Mouse (Mus musculus): ENCODE measurements at regions not wholly inside any gene's neighbourhood (a gene's known extent, or its start where the extent isn't known, plus 50 kb on each side); places are given as distances from the start of the nearest gene placed in this dataset.

DNA sequence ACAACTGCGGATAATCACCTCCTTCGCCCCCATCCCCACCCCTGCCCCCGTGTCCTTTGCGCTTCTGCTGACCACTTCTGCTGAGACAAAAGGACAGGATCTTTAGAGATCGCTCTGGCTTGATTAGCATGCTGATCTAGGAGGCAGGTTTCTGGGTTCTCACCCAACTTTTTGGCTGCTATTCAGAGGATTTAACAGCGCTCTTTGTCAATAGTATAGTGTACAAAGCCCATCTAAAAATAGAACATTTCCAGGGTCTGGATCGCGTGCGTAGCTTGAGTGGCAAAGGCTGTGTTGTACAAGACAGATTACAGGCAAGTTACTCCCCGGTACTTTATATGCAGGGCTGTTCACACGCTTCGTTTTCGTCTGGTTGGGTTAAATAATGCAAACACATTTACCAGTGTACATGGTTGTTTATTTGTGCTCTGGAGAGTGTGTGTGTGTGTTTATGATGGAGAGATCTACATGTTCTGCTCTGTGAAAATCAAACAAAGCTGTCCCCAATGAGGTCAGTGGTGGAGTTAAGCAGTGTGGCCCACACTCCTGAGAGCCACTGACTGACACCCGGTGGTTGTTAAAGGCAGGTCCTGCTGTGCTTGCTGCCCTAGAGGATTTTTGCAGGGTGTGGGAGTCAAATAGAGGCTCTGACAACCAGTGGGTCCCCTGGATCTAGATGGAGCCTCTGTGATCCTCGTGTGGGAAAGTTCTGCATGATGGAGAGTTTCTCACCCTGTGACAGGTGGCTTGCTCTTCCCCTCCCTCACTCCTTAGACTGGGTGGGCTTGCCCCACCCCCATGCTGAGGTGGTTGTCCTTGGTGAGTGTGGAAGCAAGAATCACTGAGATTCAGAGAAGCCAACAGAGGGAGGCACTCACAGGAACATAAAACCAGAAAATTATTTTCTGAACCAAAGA is 146.5 kb upstream of the Jade1 start:
- peak; percentile 10 to 29 for DNase-seq

DNA sequence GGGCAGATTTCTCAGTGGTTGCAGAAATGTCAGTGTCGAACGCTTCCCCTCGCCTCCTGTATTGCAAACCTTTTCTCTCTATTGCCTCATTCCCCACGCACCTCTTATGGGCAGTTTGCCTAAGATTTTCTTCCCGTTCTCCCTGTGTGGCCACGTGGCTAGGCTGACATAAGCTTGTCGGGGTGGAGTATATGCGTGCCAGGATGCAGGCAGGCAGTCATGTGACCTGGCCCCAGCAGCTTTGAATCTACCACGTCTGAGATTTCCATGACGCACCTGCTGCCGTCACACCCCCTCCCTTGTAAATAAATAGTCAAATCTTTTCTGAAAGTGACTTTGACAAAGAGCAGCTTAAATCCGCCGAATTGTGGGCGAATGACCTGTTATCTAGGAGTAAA is 147.1 kb upstream of the Jade1 start:
- DNase-seq = peak; percentile 56 to 64

DNA sequence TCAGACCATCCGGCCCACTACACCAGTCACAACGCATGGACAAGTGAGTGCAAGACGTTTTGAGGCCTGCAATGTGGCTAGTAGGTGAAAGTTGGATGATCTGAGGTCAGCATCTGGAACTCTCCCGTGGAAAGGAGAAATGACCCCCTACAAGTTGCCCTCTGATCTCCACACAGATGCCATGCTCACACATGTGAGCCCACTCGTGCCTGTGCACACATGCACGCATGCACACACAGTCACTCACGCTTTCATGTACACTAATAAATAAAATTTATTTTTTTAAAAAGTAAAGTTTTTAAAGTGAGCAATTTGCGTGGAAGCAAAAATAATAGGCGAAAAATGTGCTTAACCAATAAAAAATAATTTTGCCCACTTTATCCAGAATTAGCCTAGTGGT is 147.5 kb upstream of the Jade1 start:
- DNase-seq = peak in 1 of 2 experiments; percentile 5

DNA sequence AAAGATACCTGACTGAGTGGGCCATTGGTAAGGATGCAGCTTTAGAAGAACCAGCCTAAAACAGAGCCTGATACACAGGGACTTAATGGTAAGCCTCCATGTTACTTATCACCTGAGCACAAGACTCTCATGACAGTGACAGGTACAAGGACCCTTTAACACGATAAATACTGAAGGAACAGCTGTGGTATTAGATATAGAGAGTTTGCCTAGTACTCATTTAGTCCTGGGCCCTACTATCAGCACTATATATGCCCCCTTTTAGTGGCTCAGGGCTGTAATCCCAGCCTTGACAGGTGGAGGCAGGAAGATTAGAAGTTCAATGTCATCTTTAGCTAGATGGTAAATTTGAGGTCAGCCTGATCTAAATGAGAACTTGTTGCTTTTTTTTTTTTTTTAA is 148.0 kb upstream of the Jade1 start:
- no peak for DNase-seq

DNA sequence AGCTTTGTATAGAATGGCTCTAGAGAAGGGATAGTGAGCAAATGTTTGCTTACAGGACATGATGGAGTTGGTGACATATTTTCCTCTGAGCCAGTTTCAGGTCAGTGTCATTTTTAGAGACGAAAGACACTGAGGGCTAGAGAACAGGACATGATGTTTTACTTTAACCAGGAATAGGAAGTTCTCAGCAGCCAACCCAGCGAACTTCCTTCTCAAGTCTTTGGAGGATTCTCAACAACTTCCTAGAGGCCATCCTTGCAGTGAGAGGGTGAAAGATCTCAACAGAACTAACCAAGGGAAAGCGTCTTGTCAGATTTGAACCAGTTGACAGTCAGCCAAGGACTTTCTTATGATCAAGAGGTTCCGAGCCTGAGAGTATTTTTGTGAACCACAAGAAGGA is 153.7 kb upstream of the Jade1 start:
- no peak for DNase-seq

DNA sequence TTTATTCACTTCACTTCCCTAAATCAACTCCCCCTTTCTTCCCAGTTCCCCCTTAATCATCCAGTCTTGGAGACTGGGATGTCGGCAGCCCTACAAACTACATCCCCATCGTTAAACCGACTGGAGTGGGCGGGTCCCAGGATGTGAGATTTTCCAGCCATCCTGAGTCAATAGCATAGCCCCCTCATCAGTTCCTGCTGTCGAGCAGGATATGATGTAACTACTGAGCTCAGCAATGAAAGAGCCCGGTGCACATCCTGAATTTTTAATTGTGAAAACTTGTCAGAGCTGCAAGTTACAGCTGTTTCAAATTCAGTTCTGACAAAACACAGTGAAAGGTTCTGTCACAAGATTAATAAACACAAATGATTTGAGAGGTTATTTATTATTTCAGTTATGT is 165.7 kb upstream of the Jade1 start:
- DNase-seq = no peak

DNA sequence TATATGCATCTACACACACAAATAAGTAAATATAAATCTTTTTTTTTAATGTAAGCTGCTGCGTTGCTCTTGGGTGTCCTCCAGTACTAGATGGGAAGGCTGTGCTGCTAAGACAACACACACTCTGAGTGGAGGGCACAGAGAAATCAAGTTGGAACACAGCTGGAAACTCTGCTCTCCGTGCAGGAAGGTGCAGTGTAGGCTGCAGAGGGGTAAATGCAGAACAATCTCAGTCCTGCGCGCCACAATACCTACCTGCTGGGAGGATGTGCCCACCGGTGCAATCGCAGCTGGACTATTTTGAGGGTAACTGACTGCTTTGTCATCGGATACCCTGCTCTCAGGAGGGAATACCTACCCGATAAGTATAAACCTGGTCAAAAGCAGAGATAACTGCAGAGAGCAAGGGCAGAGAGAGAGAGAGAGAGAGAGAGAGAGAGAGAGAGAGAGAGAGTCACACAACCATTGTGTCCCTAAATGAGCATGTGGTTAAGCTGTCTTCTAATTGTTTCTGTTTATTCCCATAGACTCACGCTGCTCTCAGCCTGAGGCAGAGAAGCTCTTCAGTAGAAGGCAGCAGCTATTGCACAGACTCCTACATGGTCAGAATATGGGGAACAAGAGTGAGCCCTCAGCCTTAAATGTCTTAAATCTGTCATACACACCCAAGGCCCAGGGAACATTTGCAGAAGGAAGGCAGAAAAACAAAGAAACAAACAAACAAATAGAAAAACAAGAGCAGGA is 167.9 kb upstream of the Jade1 start:
- no peak for DNase-seq

DNA sequence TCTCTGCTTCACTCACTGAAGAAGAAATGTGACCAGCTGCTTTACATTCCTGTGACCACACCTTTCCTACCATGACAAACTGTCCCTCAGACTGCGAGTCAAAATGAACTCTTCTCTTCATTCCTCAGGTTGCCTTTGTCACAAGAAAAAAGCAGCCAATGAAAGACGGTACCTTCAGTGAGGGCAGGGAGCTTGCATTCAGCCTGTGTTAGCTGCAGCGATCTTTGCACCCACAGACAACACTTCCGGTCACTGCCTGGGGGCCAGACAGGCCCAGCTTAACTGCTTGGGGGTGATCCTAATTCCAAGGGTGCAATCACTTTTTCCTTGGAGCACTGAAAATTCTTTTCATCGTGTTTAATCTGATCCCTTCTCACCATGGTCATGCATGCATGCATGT is 169.2 kb upstream of the Jade1 start:
- DNase-seq = no peak

DNA sequence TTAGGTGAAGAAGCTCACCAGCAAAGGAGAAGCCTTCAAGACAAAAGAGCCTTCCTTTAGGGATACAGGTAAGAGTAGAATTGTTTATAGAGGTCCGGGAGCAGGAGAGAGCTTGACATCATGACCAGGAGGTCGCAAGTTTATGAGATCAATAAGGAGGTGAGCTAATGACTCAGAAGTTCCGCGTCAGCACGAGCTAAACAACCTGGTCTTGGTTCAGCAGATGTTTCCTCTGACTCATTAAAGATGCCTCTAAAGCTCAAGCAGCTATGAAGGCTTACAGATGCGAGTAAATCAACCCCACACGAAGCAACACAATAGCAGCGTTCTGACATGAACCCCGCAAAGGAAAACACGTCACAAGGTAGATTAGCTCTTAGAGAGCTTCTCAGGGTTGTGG is 171.1 kb upstream of the Jade1 start:
- no peak for DNase-seq

DNA sequence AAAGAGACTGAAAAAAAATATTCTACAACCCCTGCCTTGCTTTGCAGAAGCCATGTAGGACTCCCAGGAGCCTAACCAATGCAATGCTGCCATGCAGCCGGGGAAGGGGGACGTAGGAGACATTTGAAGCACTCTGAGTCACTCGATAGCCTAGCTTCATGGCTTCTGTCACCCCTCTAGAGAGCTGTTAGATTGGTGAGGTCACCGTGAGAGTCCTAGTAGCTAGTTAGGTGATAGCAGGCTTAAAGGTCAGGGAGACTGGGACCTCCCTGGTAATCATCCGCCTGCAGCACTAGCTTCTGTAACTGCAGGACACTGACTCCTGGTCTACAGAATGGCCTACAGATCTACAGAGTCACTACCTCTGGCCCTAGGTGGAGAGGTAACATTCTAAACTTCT is 177.0 kb upstream of the Jade1 start:
- no peak for DNase-seq

DNA sequence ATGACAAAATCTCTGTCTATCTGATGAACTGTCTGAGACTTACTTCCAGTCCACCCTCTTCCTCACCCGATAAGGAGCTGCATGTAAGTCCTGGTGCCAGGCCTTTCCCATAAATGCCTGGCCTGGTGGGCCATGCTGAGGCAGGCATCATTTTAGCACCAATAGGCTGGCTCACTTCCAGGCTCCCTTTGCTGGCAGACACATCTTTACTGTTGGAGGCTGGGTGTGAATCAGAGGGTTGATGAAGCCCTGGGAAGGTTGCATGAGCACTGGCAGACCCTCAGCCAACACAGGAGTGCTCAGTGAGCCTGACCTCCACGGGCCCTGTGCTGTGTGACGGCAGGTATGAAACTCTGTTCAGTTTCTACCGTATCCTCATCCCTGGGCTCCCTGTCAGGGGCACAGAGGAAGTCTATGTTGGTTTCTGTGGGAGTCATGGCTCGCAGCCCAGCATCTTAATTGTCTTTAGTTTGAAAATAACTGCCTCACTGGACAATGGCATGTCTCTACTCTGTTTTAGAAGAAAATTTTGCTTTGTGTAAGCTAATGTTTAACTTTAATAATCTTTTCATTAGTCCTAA is 177.6 kb upstream of the Jade1 start:
- DNase-seq = peak; percentile 69 to 70

DNA sequence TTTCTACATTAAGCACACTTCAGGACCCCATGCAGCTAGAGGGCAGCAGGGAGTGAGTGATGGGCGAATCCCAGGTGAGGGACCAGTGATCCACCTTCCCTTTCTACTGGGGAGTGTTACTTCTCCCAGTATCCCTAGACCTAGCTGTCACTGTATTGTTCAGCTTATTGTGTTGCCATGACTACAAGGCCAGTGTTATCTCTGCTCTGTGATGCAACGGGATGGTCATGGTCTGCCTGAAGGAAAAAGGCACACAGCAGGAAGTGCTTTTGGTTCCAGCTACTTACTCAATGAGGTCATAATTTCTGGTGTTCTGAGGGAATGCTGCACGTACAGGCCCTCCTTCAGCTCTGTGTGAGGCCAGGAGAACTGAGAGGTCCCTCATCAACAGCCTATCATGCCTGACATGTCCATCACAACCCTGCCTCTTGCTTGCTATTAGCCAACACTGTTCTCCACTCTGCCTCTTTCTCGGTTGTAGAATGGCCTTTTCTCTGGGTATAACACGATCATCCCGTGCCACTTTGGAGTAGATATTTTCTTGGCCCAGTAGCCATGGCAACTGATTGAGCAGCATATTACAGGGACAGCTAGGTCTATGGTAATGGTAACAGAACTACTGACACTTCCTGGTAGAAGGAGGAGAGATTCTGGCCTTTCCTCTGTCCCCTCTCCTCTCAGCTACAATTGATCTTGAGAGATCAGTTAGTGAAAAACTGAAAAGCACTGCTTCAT is 178.5 kb upstream of the Jade1 start:
- DNase-seq = no peak

DNA sequence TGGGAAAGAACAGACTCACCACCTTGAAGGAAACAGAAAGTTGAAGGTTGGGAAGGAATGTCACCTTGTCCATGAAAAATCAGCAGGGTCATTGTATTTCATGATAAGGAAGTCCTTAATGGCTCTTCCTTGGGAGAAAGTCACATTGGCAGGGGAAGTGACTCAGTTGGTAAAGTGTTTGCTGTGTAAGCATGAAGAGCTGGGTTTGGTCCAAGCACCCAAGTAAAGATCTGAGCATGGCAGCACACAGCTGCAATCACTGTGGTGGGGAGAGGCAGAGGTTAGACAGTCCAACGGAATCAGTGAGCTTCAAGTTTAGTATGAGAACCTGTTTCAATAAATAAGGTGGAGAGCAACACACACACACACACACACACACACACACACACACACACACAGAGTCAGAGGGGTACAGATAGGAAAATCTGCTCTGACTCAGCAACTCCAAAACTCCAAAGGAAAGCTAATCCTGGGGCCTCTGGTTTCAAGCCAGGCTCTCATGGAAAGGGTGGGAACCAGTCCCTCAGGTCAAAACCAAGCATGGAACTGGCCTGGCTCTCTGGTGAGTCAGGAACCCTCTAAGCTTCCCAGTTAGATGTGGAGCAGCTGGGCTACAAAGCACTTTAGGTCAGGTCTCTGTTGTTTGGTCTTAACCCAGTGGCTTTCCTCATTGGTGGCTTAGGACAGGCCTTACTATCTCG is 180.2 kb upstream of the Jade1 start:
- DNase-seq = no peak

DNA sequence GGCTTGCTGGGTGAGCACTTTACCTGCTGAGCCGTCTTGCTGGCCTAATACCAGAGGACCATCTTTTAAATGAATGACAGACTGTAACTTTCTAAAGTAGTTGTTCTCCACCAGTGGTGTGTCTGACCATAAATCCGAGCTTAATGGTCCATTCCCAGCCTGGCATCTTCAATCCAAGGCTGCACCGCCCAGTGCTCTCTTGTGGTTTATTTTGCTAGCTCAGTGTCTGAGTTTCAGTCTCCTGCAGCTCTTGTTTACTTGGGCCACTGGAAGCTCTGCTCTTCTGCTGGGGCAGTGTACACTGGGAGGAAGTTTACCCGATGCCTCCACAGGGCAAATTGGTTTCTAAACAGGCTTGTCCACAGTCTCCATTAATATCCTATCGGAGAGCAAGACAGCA is 182.3 kb upstream of the Jade1 start:
- no peak for DNase-seq

DNA sequence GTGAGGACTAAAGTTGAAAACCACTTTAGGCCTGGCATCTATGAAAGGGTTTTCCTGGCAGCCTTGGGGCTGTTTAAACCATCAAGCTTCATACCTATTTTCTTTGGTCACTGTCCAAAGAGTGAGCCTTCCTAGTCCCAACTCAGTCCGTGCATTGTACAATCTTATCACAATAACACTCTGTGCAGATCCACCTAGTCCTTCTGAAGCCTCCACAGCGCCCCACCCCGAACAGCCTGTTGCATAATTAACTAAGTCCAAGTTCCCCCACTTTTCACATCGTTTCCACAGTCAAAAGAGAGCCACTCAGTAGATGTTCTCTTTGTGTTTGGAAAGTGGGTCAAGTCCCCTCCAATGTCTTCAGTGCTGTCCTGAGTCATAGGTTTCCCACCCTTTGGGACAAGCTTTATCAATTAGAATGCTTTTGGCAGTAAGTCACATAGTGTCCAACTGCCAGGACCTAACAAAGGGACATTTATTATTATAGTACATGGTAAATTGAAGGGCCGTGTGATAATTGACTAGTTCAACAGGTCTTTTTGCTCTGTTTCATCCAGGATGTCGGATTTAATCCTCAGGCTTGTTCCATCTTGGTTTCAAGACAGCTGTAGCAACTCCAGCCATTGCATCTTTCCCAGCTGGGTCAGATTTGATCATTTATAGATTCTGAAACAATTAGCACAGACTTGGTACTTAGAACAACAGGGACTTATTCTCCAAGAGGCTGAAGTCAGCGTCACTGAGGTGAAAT is 187.0 kb upstream of the Jade1 start:
- DNase-seq = no peak

DNA sequence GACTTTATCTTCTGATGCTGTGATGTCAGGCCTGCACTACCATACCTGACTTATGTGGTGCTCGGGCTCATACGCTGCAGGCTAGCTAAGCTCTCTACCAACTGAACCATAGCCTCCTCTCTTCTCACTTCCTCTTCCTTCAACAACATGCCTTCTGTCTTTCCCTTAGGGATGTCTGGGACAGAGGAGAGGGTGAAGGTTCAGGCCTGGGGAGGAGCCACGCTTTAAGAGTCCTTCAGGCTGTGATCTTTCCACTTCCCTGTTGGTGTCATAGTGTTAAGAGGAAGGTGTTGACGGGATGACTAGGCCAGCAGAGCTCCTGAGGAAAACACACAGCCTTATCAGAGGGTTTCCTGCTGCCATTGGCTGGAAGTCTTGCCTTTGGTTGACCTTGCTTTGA is 188.8 kb upstream of the Jade1 start:
- no peak for DNase-seq

DNA sequence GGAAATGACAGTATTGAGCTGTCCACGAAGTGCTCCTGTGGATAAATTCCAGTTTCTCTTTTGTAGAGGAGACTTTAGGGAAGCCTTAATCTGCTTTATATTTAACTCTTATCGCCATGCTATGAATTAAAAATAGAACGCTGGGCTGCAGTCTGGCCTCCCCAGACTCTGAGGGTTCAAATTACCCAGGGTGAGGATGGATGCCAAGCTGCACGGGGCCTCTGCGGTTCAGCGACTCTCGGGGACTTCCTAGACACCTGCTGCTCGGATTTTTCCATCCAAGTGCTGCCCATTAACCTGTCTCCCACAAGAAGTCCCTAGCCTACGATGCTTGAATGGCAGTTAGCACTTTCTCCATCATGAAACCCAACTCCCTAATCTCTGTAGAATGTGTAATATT is 189.3 kb upstream of the Jade1 start:
- peak in 1 of 2 experiments; percentile 22 for DNase-seq

DNA sequence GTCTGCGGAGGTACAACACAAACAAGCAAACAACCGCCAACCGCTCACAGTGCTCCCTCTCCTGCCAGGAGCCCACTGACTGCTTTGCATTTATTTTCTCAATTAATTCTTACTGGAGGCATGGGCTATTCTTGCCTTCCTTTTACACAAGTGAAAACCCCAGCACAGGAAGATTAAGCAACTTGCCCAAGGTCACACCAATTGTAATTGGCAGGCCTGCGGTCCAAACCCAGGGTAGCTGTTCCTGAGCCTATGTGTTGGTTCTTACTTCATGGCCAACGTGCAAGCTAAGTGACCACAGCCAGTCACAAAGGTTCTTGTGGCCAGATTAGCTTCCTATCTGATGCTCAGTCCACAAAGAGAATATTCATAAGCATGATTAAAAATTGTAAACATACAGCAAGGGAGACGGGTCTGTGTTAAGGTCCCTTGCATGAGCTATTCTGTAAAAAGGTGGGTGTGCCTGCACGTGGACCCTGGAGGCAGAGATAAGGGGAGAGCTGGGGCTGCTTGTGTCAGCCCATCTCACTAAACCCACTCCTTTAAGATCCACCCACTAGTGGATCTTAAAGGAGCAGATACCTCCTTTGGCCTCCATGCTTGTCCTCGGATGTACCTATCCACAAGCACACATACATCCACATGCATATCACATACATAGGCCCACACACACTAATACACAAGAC is 190.2 kb upstream of the Jade1 start:
- DNase-seq = no peak

DNA sequence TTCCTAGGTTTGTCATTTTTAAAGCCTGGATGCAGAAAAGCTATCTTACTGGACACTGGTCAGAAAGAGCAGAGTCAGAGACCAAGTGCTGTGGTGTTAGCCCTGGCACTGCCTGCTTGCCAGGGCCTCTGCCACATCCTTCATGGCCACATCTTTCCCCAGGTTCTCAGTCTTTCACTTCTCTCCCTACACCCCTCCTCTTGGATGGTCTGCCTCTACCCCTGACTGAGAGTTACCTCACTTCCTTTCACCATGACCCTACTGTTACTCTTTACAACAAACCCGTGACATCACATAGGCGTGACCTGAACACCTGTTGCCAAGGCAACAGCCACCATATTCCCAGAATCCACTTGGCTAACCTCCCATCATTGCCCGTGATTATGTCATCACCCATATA is 191.6 kb upstream of the Jade1 start:
- DNase-seq = no peak

DNA sequence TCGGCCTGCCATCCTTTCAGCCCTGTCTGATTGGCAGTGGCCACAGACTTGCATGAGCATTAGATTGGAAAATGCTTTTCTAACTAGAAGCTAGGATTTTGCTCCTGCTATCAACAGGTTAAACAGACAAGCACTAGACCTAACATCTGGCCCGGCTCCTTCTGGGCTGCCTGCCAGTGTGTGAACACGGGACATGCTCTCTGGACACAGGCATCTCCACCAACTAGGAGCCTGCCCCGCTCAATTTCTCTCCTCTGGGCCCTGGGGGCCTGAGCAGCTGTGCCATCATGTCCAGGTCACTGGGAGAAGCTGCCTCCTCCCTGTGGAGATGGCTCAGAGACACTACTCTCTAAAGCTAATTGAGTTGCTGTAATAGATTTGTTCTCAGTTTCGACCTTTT is 195.3 kb upstream of the Jade1 start:
- DNase-seq = peak in 1 of 2 experiments; percentile 18

DNA sequence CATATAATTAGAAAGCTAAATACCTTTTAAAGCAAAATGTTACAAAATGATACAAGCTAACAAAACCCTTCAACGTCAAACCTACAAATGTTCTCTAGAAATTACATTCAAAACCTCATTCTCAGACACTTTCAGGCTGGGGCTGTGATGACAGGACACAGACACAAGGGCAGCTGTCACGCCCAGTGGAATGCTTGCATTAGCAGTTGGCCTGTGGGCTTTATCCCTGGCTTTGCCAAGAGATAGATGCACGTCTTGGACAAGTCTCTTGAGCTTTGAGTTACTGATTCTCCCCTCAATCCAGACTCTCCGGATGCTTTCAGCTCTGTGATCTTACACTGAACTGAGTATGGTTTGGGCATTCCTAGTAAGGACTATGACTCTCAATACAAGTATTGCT is 196.1 kb upstream of the Jade1 start:
- DNase-seq = no peak

Data from cerebellum, postnatal 14 days (tissue).